Mouse (Mus musculus): ENCODE measurements around the gene Ins2. TPM values are rescaled to one million over a fixed set of nuclear protein-coding genes. Genes with fewer than 3 reads are reported as not detected.

Ins2 gene
- polyA plus RNA-seq, 1 experiment from 2014 or later, result not detected

DNA sequence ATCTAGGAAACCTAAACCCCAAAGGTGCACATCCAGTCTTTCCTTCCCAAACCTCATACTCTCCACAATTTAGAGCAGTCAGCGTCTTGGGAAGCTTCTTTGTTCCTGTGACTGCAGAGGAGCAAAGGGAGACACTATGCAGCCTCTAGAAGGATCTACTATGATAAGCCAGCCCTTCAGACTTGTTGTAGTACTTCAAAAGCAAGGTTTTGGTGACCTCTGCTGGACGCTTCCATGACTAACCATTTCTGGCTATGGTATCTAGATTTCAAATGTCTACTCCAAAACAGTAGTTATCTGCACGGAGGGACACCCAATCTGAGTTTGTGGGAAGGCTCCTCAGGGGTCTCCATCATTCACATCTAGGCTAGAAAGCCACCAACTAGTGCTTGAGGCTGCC is 67.5 kb downstream of the Ins2 start:
- Histone ChIP-seq H3K4me2 (no peak overlapping the region), H3K27me3 (replicated peaks) (0 out of 2 replicates have a peak, but pooled peaks cover 3% of the 10 kb centered on the region), H3K9ac (replicated peaks) (no peak overlapping the region), H3K4me3 (replicated peaks) (no peak overlapping the region), H3K9me3 (replicated peaks) (no peaks in the 10 kb centered on the region), H3K4me1 (no peaks in the 10 kb centered on the region), H3K36me3 (no peaks in the 10 kb centered on the region), H3K27ac (replicated peaks) (0 out of 2 replicates have a peak overlapping the region, but pooled peaks have one; percentile 23)
- WGBS, result 12% methylated on average over 3 of the region's 3 CpGs
- ATAC-seq (ENCODE audit: low FRiP score), result peak; percentile 70; the same call in 1 of the 2 replicates

DNA sequence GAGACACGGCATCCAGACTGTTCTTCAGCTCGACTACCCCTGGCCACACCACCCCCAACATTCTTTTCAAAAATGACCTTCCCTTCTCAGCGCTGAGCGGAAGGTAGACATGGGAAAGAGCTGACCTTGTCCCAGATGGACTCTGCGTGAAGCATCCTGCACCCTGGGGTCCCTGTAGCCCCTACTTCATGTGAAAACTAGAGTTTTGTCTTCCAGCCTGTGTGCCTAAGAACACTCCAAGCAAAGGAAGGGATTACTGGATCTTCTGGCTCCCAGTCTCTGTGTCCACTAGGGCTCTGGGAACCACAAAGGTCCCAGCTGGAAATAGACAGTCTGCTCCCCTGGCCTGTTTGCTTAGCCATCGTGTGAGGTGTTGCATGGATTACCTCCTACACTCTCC is 68.0 kb downstream of the Ins2 start:
- Histone ChIP-seq H3K4me1 (no peaks in the 10 kb centered on the region), H3K4me3 (replicated peaks) (no peak overlapping the region), H3K9ac (replicated peaks) (no peak overlapping the region), H3K4me2 (no peak overlapping the region), H3K9me3 (replicated peaks) (no peaks in the 10 kb centered on the region), H3K27ac (replicated peaks) (0 out of 2 replicates have a peak overlapping the region, but pooled peaks have one; percentile 23), H3K36me3 (no peaks in the 10 kb centered on the region), H3K27me3 (replicated peaks) (0 out of 2 replicates have a peak, but pooled peaks cover 3% of the 10 kb centered on the region)
- ATAC-seq (ENCODE audit: low FRiP score), result no peak
- WGBS, result 77% methylated on average over 6 of the region's 6 CpGs

DNA sequence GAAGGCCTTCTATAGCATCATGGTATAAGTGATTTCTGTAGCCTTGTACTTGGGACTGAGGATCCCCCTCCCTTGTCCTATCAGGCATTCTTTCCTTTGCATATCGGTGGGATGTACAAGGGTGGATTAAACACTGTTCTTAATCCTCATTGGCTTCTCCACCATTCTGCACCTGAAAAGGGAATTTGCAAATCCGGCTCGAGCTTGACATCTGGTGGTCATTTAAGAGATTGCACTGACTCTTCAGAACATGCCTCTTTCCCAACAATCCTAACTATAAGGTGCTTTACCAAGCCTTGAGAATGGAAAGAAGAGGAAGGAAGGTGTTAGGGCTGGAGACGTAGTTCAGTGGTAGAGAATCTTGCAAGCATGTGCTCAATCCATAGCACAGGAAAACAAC is 71.1 kb downstream of the Ins2 start:
- H3K4me1 ChIP-seq, result no peaks in the 10 kb centered on the region

DNA sequence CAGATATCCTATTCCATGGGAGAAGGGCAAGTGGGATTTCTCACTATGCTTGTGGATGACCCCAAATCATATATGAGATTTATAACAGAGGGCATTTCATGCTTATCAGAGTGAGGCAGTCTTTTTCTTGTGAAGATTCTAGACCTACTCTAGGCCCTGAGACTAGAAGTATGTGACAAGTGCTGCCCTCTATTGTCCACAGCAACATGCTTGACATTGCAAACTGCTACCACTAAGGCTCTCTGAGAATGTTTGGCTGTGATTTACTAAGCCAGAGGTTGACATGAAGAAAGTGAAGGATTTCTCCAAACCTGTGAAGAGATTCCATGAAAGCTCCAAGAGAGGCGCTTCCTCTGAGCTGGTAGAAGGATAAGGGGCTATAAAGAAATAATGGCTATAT is 72.1 kb downstream of the Ins2 start:
- Histone ChIP-seq H3K9me3 (replicated peaks) (no peaks in the 10 kb centered on the region), H3K9ac (replicated peaks) (no peak overlapping the region), H3K27me3 (replicated peaks) (peaks cover 14% of the 10 kb centered on the region), H3K27ac (replicated peaks) (no peak overlapping the region), H3K4me1 (no peaks in the 10 kb centered on the region), H3K4me2 (no peak overlapping the region), H3K36me3 (no peaks in the 10 kb centered on the region), H3K4me3 (replicated peaks) (no peak overlapping the region)
- WGBS, result 89% methylated on average over 1 of the region's 1 CpGs
- no peak for ATAC-seq (ENCODE audit: low FRiP score)

More for the DNA sequence above, 71.1 kb downstream of the Ins2 start:
- H3K36me3 ChIP-seq, result no peaks in the 10 kb centered on the region
- H3K4me3 ChIP-seq (replicated peaks), result no peak overlapping the region
- H3K27me3 ChIP-seq (replicated peaks), result peaks cover 5% of the 10 kb centered on the region; the same call in 1 of the 2 replicates
- no peaks in the 10 kb centered on the region for H3K9me3 ChIP-seq (replicated peaks)
- no peak overlapping the region for H3K4me2 ChIP-seq
- peak; percentile 47; the same call in 1 of the 2 replicates for ATAC-seq (ENCODE audit: low FRiP score)
- no peak overlapping the region for H3K27ac ChIP-seq (replicated peaks)
- no peak overlapping the region for H3K9ac ChIP-seq (replicated peaks)
- WGBS, result 17% methylated on average over 4 of the region's 4 CpGs

DNA sequence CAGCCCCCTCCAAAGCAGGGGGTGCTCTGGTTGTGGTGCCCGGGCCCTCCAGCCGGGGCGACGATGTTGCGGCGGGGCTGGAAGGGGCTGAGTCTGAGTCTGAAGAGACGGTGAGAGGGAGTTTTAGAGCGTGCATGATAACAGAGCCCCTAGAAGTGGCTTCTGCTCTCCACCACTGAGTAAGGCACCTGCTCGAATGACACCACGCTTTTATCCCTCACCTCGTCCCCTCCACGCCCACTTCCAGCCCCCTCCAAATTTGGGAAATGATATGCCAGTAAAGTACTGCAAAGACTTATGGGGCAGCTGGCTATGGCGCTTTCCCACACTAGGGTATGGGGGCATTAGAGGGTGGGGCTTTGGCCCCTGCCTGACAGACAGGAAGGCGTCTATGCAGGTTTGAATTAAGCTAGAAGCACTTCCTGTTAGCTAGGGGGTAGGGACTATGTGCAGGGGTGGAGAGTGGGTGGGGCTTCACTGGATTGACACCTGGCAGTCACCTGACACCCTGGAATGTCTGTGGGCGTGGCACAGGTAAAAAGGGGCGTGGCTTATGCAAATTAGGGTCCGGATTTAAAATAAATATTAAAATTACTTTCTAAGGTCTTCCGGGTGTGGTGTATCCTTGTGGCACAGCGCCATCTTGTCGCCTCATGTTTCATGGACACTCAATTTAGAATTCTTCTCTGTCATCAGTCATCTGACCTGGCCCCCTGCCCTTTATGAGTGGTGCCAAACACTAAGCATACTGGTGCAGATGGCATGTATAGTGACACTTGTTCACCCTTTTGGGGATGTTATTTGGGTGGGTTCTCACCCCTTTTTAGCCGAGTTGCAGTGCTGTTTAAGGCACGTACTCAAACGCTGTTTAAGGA is 73.2 kb downstream of the Ins2 start, which contains the start of gene Gm49394:
Gm49394 (minus strand) TSS at position 192 of the 875 bp plus-strand sequence.
- no peak within 1 kb of the TSS for H3K4me3 ChIP-seq (replicated peaks)
- H3K4me1 ChIP-seq, result no peaks in the 10 kb centered on the region
- H3K27me3 ChIP-seq (replicated peaks), result peaks cover 25% of the 10 kb centered on the region
- no peak within 1 kb of the TSS for H3K9ac ChIP-seq (replicated peaks)
- 86% methylated on average over 23 of the region's 23 CpGs for WGBS
- H3K27ac ChIP-seq (replicated peaks), result no peak within 1 kb of the TSS
- H3K9me3 ChIP-seq (replicated peaks), result no peaks in the 10 kb centered on the region
- no peak within 1 kb of the TSS for H3K4me2 ChIP-seq
- H3K36me3 ChIP-seq, result no peaks in the 10 kb centered on the region
- no peak for ATAC-seq (ENCODE audit: low FRiP score)

DNA sequence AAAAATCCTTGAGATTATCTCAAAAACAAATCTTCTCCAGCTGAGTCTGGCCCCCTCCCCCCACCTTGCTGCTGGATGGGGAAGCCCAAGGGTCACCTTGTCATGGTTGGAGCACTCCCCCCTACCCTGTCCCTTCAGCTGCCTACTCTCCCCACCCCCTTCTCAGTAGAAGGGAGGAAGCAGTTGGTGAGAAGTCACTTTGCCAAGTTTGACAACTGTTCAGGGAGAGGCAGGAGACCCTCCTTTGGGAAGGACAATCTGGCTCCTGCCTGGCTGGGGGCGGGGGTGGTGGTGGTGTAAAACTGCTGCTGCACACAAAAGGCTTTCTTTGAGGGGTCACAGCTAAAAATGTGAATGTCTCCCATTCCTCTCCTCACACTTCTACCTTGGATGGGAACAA is 74.9 kb downstream of the Ins2 start:
- peaks cover 9% of the 10 kb centered on the region for H3K4me1 ChIP-seq
- no peak for ATAC-seq (ENCODE audit: low FRiP score)
- H3K27ac ChIP-seq (replicated peaks), result no peak overlapping the region
- no peaks in the 10 kb centered on the region for H3K9me3 ChIP-seq (replicated peaks)
- H3K9ac ChIP-seq (replicated peaks), result no peak overlapping the region
- no peak overlapping the region for H3K4me2 ChIP-seq
- no peak overlapping the region for H3K4me3 ChIP-seq (replicated peaks)
- WGBS, result 73% methylated on average over 1 of the region's 1 CpGs
- H3K27me3 ChIP-seq (replicated peaks), result peaks cover 38% of the 10 kb centered on the region
- no peaks in the 10 kb centered on the region for H3K36me3 ChIP-seq

DNA sequence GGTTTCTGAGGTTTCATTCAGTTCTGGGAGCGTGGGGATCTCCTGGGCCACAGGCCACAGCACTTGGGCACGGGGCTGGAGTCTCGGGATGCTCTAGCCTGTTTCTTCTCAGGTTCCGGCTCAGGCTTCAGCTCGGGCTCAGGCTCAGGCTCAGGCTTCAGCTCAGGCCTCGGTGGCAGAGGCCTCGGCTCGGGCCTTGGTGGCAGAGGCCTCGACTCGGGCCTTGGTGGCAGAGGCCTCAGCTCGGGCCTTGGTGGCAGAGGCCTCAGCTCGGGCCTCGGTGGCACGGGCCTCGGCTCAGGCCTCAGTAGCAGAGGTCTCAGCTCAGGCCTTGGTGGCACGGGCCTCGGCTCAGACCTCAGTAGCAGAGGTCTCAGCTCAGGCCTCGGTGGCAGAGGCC is 75.7 kb downstream of the Ins2 start:
- Histone ChIP-seq H3K36me3 (no peaks in the 10 kb centered on the region), H3K27me3 (replicated peaks) (peaks cover 46% of the 10 kb centered on the region), H3K9ac (replicated peaks) (no peak overlapping the region), H3K27ac (replicated peaks) (no peak overlapping the region), H3K4me1 (peaks cover 9% of the 10 kb centered on the region), H3K4me3 (replicated peaks) (no peak overlapping the region), H3K9me3 (replicated peaks) (no peaks in the 10 kb centered on the region), H3K4me2 (no peak overlapping the region)
- ATAC-seq (ENCODE audit: low FRiP score), result no peak
- 94% methylated on average over 18 of the region's 18 CpGs for WGBS

DNA sequence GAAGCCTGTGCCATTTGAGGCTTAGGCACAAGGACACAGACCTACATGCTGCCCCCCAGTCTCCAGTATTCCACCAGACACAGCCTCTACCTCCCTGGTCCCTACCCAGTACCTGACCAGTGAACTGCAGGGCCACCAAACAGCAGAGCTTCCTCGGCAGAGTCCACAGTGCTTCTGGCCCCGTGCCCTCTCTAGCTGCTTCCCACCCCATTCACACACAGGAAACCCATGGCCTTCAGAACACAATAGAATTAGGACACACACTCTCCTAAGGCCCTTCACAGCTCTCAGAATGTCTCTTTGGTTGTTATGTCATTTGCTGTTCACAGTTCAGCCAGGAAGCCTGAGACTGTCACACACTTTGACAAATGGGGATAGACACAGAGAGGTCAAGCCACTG is 76.5 kb downstream of the Ins2 start, which contains the start of gene Igf2:
Igf2 (minus strand) TSS at position 158 of the 400 bp plus-strand sequence.
- Histone ChIP-seq H3K27me3 (replicated peaks) (peaks cover 50% of the 10 kb centered on the region), H3K9me3 (replicated peaks) (no peaks in the 10 kb centered on the region), H3K27ac (replicated peaks) (no peak within 1 kb of the TSS), H3K9ac (replicated peaks) (no peak within 1 kb of the TSS), H3K4me3 (replicated peaks) (no peak within 1 kb of the TSS), H3K36me3 (no peaks in the 10 kb centered on the region), H3K4me1 (peaks cover 9% of the 10 kb centered on the region), H3K4me2 (no peak within 1 kb of the TSS)
- 74% methylated on average over 2 of the region's 2 CpGs for WGBS
- no peak for ATAC-seq (ENCODE audit: low FRiP score)

DNA sequence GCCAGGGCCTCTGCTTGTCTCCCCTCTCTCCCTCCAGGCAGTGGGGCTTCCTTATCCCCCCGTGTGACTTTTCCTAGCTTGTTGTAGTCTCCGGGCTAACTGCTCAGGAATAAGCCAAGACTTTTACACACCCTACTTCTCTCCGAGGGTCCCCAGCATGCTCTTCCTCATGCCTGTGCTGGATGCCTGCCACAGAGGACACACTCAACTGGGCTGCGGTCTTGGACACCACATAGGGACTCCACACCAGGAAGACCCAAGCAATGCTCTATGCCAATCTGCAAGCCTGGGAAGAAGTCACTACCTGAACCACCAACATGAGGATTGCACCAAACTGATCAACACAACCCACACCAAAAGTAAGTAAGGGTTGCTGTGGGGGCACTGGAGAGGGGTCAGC is 77.1 kb downstream of the Ins2 start:
- Histone ChIP-seq H3K27me3 (replicated peaks) (peaks cover 55% of the 10 kb centered on the region), H3K9ac (replicated peaks) (no peak overlapping the region), H3K36me3 (no peaks in the 10 kb centered on the region), H3K27ac (replicated peaks) (no peak overlapping the region), H3K9me3 (replicated peaks) (no peaks in the 10 kb centered on the region), H3K4me3 (replicated peaks) (no peak overlapping the region), H3K4me1 (peaks cover 10% of the 10 kb centered on the region), H3K4me2 (no peak overlapping the region)
- 84% methylated on average over 4 of the region's 4 CpGs for WGBS
- ATAC-seq (ENCODE audit: low FRiP score), result no peak

DNA sequence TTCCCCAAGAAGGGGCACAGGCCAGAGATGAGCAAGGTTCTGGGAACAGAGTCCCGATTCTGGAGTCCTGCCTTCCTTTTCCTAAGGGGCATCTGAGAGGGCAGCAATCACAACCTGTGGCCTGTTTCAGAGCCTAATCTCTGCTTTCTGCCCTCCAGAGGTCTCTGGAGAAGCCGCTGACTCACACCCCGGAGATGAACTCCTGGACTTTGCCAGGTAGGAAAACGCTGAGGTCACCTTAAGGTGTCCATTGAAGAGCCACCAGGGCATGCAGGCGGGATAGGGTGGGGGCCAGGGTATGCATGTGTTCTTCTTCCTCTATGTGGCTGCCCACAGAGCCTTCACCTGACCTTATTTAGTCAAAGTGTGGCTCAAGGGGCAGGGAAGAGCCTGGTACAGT is 77.8 kb downstream of the Ins2 start:
- H3K4me3 ChIP-seq (replicated peaks), result no peak overlapping the region
- no peak for ATAC-seq (ENCODE audit: low FRiP score)
- H3K27ac ChIP-seq (replicated peaks), result no peak overlapping the region
- no peaks in the 10 kb centered on the region for H3K9me3 ChIP-seq (replicated peaks)
- H3K4me2 ChIP-seq, result no peak overlapping the region
- H3K9ac ChIP-seq (replicated peaks), result no peak overlapping the region
- peaks cover 63% of the 10 kb centered on the region for H3K27me3 ChIP-seq (replicated peaks)
- H3K36me3 ChIP-seq, result no peaks in the 10 kb centered on the region
- 59% methylated on average over 5 of the region's 5 CpGs for WGBS
- H3K4me1 ChIP-seq, result peaks cover 17% of the 10 kb centered on the region

DNA sequence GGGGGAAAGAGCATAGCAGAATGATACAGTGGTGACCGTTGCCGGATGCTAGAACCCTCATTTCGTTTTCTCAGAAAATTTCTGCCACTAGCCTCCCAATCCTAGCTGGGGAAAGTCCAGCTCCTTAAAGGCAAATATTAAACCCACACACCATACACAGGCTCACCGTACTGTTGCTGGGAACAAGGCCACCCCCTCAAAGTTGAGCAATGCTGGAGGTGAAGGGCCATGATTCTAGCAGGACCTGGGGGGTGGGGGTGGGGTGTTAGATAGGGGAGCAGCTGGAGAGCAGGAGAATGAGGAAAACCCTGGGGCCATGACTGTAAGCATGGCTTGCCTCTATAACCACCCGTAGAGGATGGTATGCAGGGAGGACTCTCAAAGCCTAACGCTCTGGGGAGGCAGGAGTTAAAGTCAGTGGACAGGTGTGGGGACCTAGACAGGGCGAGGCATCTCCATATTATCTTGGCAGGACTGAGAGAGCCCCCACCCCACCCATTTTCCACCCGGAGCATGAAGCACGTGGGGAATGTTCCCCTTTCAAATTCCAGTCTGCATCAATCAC is 78.6 kb downstream of the Ins2 start:
- Histone ChIP-seq H3K9me3 (replicated peaks) (no peaks in the 10 kb centered on the region), H3K4me1 (peaks cover 26% of the 10 kb centered on the region), H3K4me2 (0 out of 2 replicates have a peak overlapping the region, but pooled peaks have one; percentile 45), H3K27me3 (replicated peaks) (peaks cover 71% of the 10 kb centered on the region), H3K9ac (replicated peaks) (no peak overlapping the region), H3K27ac (replicated peaks) (no peak overlapping the region), H3K36me3 (no peaks in the 10 kb centered on the region), H3K4me3 (replicated peaks) (0 out of 2 replicates have a peak overlapping the region, but pooled peaks have one; percentile 20)
- 3% methylated on average over 9 of the region's 9 CpGs for WGBS
- ATAC-seq (ENCODE audit: low FRiP score), result no peak
